Mouse (Mus musculus): ENCODE measurements around the gene Chd9.

The Chd9 gene

GRCm38 (mm10) chr8:91089601-91090000 lies 261.4 kb downstream of the Chd9 start:
- no peak for DNase-seq

- DNase-seq, result no peak
Measured at GRCm38 (mm10) chr8:91094135-91094534, 266.0 kb downstream of the Chd9 start.

- no peak for DNase-seq
Measured at GRCm38 (mm10) chr8:91098106-91098505, 270.0 kb downstream of the Chd9 start.

All from cerebellum, adult 18-20 months (tissue).